Mouse (Mus musculus) kidney, adult 2 months (tissue): ENCODE results near the gene Prpsap1.

Experiments
- CTCF ChIP-seq: fragments of 200-500 bp; conservative IDR thresholded peaks from 2 replicates; pipeline ENCODE4 v1.5.1; 2011; ENCODE audit warnings: low read depth, mild to moderate bottlenecking, control low read depth, low read length, moderate library complexity, mixed read lengths; ENCODE audit not compliant: insufficient read depth, insufficient read length
- POLR2A ChIP-seq: fragments of 200-500 bp; IDR thresholded peaks from one replicate; pipeline ENCODE4 v1.6.1; 2011; ENCODE audit warnings: low read depth, low read length, control low read depth

GRCm38 (mm10) chr11:116437541-116437940 is 56.5 kb downstream of the Prpsap1 start:
- TF ChIP-seq POLR2A (no peak), CTCF (no peak)
